Mouse (Mus musculus): ENCODE results near the gene Rslcan18. TPM values are rescaled to one million over a fixed set of nuclear protein-coding genes. Genes with fewer than 3 reads are reported as not detected.

The Rslcan18 gene
- polyA plus RNA-seq, 1 experiment from 2014 or later = 0.40 TPM

- ATAC-seq (ENCODE audit: low FRiP score, low TSS enrichment) = peak; percentile 64
- Histone ChIP-seq H3K9ac (replicated peaks; ENCODE audit: low read length) (peak overlapping the region; percentile 77), H3K4me3 (ENCODE audit: low read length) (peak overlapping the region; percentile 80), H3K27me3 (ENCODE audit: insufficient read depth, low read length) (no peaks in the 10 kb centered on the region), H3K27ac (ENCODE audit: low read length) (peak overlapping the region; percentile 90), H3K9me3 (ENCODE audit: low read length) (no peaks in the 10 kb centered on the region), H3K36me3 (ENCODE audit: insufficient read depth, low read length) (no peaks in the 10 kb centered on the region), H3K4me1 (ENCODE audit: insufficient read depth, low read length) (peaks cover 3% of the 10 kb centered on the region; the same call in 1 of the 2 replicates), H3K4me2 (replicated peaks; ENCODE audit: low read depth, low read length) (peak overlapping the region; percentile 77)
- WGBS = 3% methylated on average over 12 of the region's 12 CpGs
These were observed 55.8 kb downstream of the Rslcan18 start for GRCm38 (mm10) chr13:67060161-67060785.

Other genes starting within 250 kb of the Rslcan18 start
- gene Gm10767, start 211.3 kb downstream of the Rslcan18 start, polyA plus RNA-seq (2015; fragmentation: Nextera tagmentation; extraction: Ambion mirVana) = 1.4 TPM in 2 replicates
- 3.6 and 3.9 TPM in 2 replicates for gene Zfp712, start 55.1 kb downstream of the Rslcan18 start, polyA plus RNA-seq (2015; fragmentation: Nextera tagmentation; extraction: Ambion mirVana)
- 5.1 and 5.8 TPM in 2 replicates for gene Zfp708, start 18.3 kb downstream of the Rslcan18 start, polyA plus RNA-seq (2015; fragmentation: Nextera tagmentation; extraction: Ambion mirVana)
- 3.3 and 3.9 TPM in 2 replicates for gene Gm28557, start 7.7 kb downstream of the Rslcan18 start, polyA plus RNA-seq (2015; fragmentation: Nextera tagmentation; extraction: Ambion mirVana)
- gene Zfp759, start 5.4 kb upstream of the Rslcan18 start, polyA plus RNA-seq (2015; fragmentation: Nextera tagmentation; extraction: Ambion mirVana) = 2.1 and 2.7 TPM in 2 replicates
- 8.8 and 10.0 TPM in 2 replicates for gene Rsl1, start 56.9 kb upstream of the Rslcan18 start, polyA plus RNA-seq (2015; fragmentation: Nextera tagmentation; extraction: Ambion mirVana)
- 1.5 and 1.8 TPM in 2 replicates for gene Zfp455, start 78.2 kb upstream of the Rslcan18 start, polyA plus RNA-seq (2015; fragmentation: Nextera tagmentation; extraction: Ambion mirVana)
- 1.6 and 2.1 TPM in 2 replicates for gene Zfp458, start 162.2 kb upstream of the Rslcan18 start, polyA plus RNA-seq (2015; fragmentation: Nextera tagmentation; extraction: Ambion mirVana)
- gene Zfp457, start 190.2 kb upstream of the Rslcan18 start, polyA plus RNA-seq (2015; fragmentation: Nextera tagmentation; extraction: Ambion mirVana) = 0.76 and 0.86 TPM in 2 replicates
- 2.7 and 2.8 TPM in 2 replicates for gene Zfp595, start 216.3 kb upstream of the Rslcan18 start, polyA plus RNA-seq (2015; fragmentation: Nextera tagmentation; extraction: Ambion mirVana)
- not detected in 2 replicates for gene Gm28044, start 244.3 kb upstream of the Rslcan18 start, polyA plus RNA-seq (2015; fragmentation: Nextera tagmentation; extraction: Ambion mirVana)
- gene Zfp953, start 244.3 kb upstream of the Rslcan18 start, polyA plus RNA-seq (2015; fragmentation: Nextera tagmentation; extraction: Ambion mirVana) = 1.3 TPM in 2 replicates

All from kidney, embryonic 16.5 days (tissue).